Mouse (Mus musculus) monocyte, adult 5-6 weeks (primary cell): Measurements from ENCODE around the gene Dcst2. TPM values are rescaled to one million over a fixed set of nuclear protein-coding genes. Genes with fewer than 3 reads are reported as not detected.

Experiments
- ATAC-seq: fragments of 153-309, 156-312 bp; replicated peaks from 2 replicates; pipeline ENCODE4 v1.8.0; 2017; ENCODE audit warnings: mild to moderate bottlenecking; ENCODE audit not compliant: low TSS enrichment, insufficient number of reproducible peaks, severe bottlenecking, poor library complexity, low FRiP score
- total RNA-seq: library from RNA; stranded (forward); fragments of 200-1000, 200-491, 200-594 nt; gene quantifications from 3 replicates; pipeline ENCODE4 v1.2.3, GENCODE M21; 2017

The Dcst2 gene
- total RNA-seq, 1 experiment from 2014 or later, result not detected

- no peak for ATAC-seq
Measured at GRCm38 (mm10) chr3:89330346-89330745, 31.4 kb upstream of the Dcst2 start.

- ATAC-seq, result peak; percentile 45; the same call in 1 of the 2 replicates
Measured at GRCm38 (mm10) chr3:89330948-89331347, 30.8 kb upstream of the Dcst2 start.

GRCm38 (mm10) chr3:89331561-89331960, 30.2 kb upstream of the Dcst2 start:
- ATAC-seq, result no peak

- no peak for ATAC-seq
Measured at GRCm38 (mm10) chr3:89332013-89332412, 29.8 kb upstream of the Dcst2 start.

- no peak for ATAC-seq
Measured at GRCm38 (mm10) chr3:89332476-89332875, 29.3 kb upstream of the Dcst2 start.

GRCm38 (mm10) chr3:89333053-89333452, 28.7 kb upstream of the Dcst2 start:
- no peak for ATAC-seq

- ATAC-seq, result no peak
Measured at GRCm38 (mm10) chr3:89336529-89336928, 25.2 kb upstream of the Dcst2 start.

GRCm38 (mm10) chr3:89337062-89337720, 24.6 kb upstream of the Dcst2 start:
- no peak for ATAC-seq

- no peak for ATAC-seq
Measured at GRCm38 (mm10) chr3:89337721-89338578, 23.8 kb upstream of the Dcst2 start, which contains the start of gene Efna4. Gene Efna4 (minus strand): TSS chr3:89338028.

- no peak for ATAC-seq
Measured at GRCm38 (mm10) chr3:89339416-89339815, 22.4 kb upstream of the Dcst2 start.

GRCm38 (mm10) chr3:89340465-89340864, 21.3 kb upstream of the Dcst2 start:
- ATAC-seq, result peak; percentile 81

GRCm38 (mm10) chr3:89341794-89342193, 20.0 kb upstream of the Dcst2 start:
- no peak for ATAC-seq

GRCm38 (mm10) chr3:89343279-89343678, 18.5 kb upstream of the Dcst2 start:
- no peak for ATAC-seq

GRCm38 (mm10) chr3:89346815-89347540, 14.8 kb upstream of the Dcst2 start:
- ATAC-seq, result peak; percentile 38; the same call in 1 of the 2 replicates

- no peak for ATAC-seq
Measured at GRCm38 (mm10) chr3:89347916-89348315, 13.9 kb upstream of the Dcst2 start.

GRCm38 (mm10) chr3:89348911-89349868, 12.6 kb upstream of the Dcst2 start:
- ATAC-seq, result no peak; the same call in 1 of the 2 replicates

GRCm38 (mm10) chr3:89349869-89350501, 11.8 kb upstream of the Dcst2 start, which contains the start of gene Adam15:
Gene Adam15 (minus strand): TSS chr3:89349996.
- ATAC-seq, result peak; percentile 70

GRCm38 (mm10) chr3:89351271-89351670, 10.5 kb upstream of the Dcst2 start:
- no peak for ATAC-seq
